Mouse (Mus musculus): ENCODE results near the gene Trp63.

DNA sequence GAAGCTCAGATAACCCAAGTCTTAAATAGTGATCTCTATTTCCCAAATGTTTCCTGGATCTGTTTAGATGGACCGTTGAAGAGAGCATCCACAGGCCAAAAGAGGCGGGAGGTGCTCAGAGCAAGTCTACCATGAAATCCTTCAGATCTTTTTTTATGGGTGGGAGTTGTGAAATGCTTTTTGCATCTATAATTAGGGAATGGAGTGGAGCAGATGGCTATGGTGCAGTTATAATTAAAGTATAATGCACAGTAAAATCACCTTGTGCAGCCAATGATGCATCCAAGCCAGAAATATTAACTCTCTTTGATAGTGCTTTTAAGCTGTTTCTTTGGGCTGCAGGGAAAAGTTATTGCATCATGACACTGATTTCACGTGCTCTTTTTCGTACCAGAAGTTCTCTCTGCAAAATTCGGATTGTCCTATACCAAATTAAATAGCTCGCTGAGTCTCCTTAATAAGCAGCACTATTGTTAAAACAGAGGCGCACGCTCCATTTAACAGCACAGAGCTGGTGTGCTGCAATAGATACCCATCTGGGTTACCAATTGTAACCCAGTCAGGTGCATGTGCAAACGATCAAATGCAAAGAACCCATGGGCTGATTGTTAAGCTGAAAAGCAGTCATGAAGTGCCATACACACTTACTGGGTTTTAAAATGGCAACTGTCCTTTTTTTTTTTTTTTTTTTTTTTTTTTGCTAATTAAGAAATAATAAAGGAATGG, 22.9 kb upstream of the Trp63 start:
- TF ChIP-seq CTCF (IDR thresholded peaks at IDR 0.05) = no peak
- TF ChIP-seq EP300 (IDR thresholded peaks at IDR 0.05) = no peak

Data from lung, postnatal 0 days (tissue).